Mouse (Mus musculus): ENCODE data around the gene Klk8. TPM values are rescaled to one million over a fixed set of nuclear protein-coding genes. Genes with fewer than 3 reads are reported as not detected.

Gene Klk8
- polyA plus RNA-seq, 1 experiment from 2014 or later: 6.8 TPM

DNA sequence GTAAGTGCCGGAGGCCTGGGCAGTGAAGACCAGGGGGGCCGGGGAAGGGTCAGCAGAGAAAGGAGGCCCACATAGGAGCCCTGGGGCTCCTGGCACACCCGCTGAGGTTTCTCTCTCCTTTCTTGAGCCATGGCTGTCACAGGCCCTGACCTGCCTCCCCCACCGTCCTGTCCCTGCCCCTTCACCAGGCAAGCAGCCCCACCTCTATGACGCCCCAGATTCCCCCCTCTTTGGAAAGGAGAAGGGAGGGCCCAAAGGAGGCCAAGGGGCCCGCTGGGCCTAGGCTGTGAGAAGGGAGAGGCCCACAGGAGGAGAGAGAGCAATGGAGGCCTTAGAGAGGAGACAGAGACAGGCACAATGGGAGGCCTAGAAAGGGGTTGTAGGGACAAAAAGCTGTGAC, 22.6 kb upstream of the Klk8 start:
- Histone ChIP-seq H3K27me3 (replicated peaks; ENCODE audit: control insufficient read depth, insufficient read depth, low read length) (no peaks in the 10 kb centered on the region), H3K4me1 (replicated peaks; ENCODE audit: control insufficient read depth, insufficient read depth, low read length) (no peaks in the 10 kb centered on the region), H3K4me2 (ENCODE audit: low read length) (no peak overlapping the region), H3K9ac (replicated peaks; ENCODE audit: low read depth, low read length) (no peak overlapping the region), H3K9me3 (ENCODE audit: control insufficient read depth, low read length) (no peaks in the 10 kb centered on the region), H3K36me3 (ENCODE audit: control insufficient read depth, insufficient read depth) (no peaks in the 10 kb centered on the region), H3K4me3 (replicated peaks; ENCODE audit: low read length) (no peak overlapping the region), H3K27ac (ENCODE audit: low read length) (no peak overlapping the region)
- 30% methylated on average over 5 of the region's 6 CpGs for WGBS
- ATAC-seq: no peak

GRCm38 (mm10) chr7:43775311-43776057, 21.9 kb upstream of the Klk8 start:
- no peak for ATAC-seq
- H3K9me3 ChIP-seq (ENCODE audit: control insufficient read depth, low read length): no peaks in the 10 kb centered on the region
- H3K4me2 ChIP-seq (ENCODE audit: low read length): no peak overlapping the region
- no peaks in the 10 kb centered on the region for H3K27me3 ChIP-seq (replicated peaks; ENCODE audit: control insufficient read depth, insufficient read depth, low read length)
- no peak overlapping the region for H3K27ac ChIP-seq (ENCODE audit: low read length)
- no peak overlapping the region for H3K4me3 ChIP-seq (replicated peaks; ENCODE audit: low read length)
- no peak overlapping the region for H3K9ac ChIP-seq (replicated peaks; ENCODE audit: low read depth, low read length)
- 43% methylated on average over 7 of the region's 7 CpGs for WGBS
- H3K36me3 ChIP-seq (ENCODE audit: control insufficient read depth, insufficient read depth): no peaks in the 10 kb centered on the region
- H3K4me1 ChIP-seq (replicated peaks; ENCODE audit: control insufficient read depth, insufficient read depth, low read length): no peaks in the 10 kb centered on the region

GRCm38 (mm10) chr7:43776506-43776905, 20.9 kb upstream of the Klk8 start:
- H3K4me3 ChIP-seq (replicated peaks; ENCODE audit: low read length): no peak overlapping the region
- no peaks in the 10 kb centered on the region for H3K27me3 ChIP-seq (replicated peaks; ENCODE audit: control insufficient read depth, insufficient read depth, low read length)
- H3K4me2 ChIP-seq (ENCODE audit: low read length): no peak overlapping the region
- no peaks in the 10 kb centered on the region for H3K9me3 ChIP-seq (ENCODE audit: control insufficient read depth, low read length)
- H3K27ac ChIP-seq (ENCODE audit: low read length): no peak overlapping the region
- 83% methylated on average over 5 of the region's 5 CpGs for WGBS
- no peaks in the 10 kb centered on the region for H3K36me3 ChIP-seq (ENCODE audit: control insufficient read depth, insufficient read depth)
- ATAC-seq: no peak
- no peak overlapping the region for H3K9ac ChIP-seq (replicated peaks; ENCODE audit: low read depth, low read length)
- H3K4me1 ChIP-seq (replicated peaks; ENCODE audit: control insufficient read depth, insufficient read depth, low read length): no peaks in the 10 kb centered on the region

DNA sequence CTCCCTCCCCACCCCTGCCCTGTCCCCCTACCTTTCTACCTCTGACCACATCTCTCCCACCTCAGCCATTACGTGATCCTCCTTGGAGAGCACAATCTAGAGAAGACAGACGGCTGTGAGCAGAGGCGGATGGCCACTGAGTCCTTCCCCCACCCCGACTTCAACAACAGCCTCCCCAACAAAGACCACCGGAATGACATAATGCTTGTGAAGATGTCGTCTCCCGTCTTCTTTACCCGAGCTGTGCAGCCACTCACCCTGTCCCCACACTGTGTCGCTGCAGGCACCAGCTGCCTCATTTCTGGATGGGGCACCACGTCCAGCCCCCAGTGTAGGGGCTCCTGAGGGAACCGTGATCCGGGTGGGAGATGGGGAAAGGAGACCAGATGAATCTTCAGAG, 20.0 kb upstream of the Klk8 start:
- WGBS: 87% methylated on average over 12 of the region's 12 CpGs
- no peak for ATAC-seq
- Histone ChIP-seq H3K27me3 (replicated peaks; ENCODE audit: control insufficient read depth, insufficient read depth, low read length) (no peaks in the 10 kb centered on the region), H3K9me3 (ENCODE audit: control insufficient read depth, low read length) (no peaks in the 10 kb centered on the region), H3K4me1 (replicated peaks; ENCODE audit: control insufficient read depth, insufficient read depth, low read length) (peaks cover 2% of the 10 kb centered on the region; the same call in 1 of the 2 replicates), H3K27ac (ENCODE audit: low read length) (no peak overlapping the region), H3K9ac (replicated peaks; ENCODE audit: low read depth, low read length) (no peak overlapping the region), H3K36me3 (ENCODE audit: control insufficient read depth, insufficient read depth) (no peaks in the 10 kb centered on the region), H3K4me2 (ENCODE audit: low read length) (no peak overlapping the region), H3K4me3 (replicated peaks; ENCODE audit: low read length) (no peak overlapping the region)

DNA sequence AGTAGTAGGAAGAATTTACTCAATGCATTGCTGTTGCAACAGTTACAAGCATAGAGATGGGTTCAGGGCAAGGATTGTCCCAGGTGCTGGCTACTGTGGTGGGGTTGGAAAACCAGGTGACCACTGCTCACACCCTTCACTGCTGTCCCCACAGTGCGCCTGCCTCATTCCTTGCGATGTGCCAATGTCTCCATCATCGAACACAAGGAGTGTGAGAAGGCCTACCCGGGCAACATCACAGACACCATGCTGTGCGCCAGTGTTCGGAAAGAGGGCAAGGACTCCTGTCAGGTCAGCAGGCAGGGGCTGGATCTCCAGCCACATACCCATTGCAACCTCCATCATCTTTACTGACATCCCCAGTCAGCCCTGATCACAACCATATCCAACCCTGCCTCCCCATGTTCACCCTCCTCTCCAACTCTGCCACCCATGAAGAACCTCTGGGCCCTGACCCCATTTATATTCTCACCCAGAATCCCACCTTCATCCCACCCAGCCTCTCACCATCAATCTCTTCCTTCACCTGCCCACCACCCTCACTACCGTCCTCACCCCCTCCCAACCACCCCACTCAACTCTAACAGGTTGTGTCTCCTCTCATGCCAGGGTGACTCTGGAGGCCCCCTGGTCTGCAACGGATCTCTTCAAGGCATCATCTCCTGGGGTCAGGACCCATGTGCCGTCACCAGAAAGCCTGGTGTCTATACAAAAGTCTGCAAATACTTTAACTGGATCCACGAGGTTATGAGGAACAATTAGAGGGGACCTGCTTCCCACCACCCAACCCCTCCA, 19.0 kb upstream of the Klk8 start:
- H3K36me3 ChIP-seq (ENCODE audit: control insufficient read depth, insufficient read depth): no peaks in the 10 kb centered on the region
- H3K9me3 ChIP-seq (ENCODE audit: control insufficient read depth, low read length): no peaks in the 10 kb centered on the region
- H3K4me1 ChIP-seq (replicated peaks; ENCODE audit: control insufficient read depth, insufficient read depth, low read length): peaks cover 5% of the 10 kb centered on the region; the same call in 1 of the 2 replicates
- WGBS: 92% methylated on average over 10 of the region's 10 CpGs
- H3K9ac ChIP-seq (replicated peaks; ENCODE audit: low read depth, low read length): no peak overlapping the region
- H3K4me3 ChIP-seq (replicated peaks; ENCODE audit: low read length): no peak overlapping the region
- H3K27me3 ChIP-seq (replicated peaks; ENCODE audit: control insufficient read depth, insufficient read depth, low read length): no peaks in the 10 kb centered on the region
- no peak overlapping the region for H3K4me2 ChIP-seq (ENCODE audit: low read length)
- no peak overlapping the region for H3K27ac ChIP-seq (ENCODE audit: low read length)
- no peak for ATAC-seq

GRCm38 (mm10) chr7:43780241-43780640, 17.1 kb upstream of the Klk8 start:
- no peak overlapping the region for H3K9ac ChIP-seq (replicated peaks; ENCODE audit: low read depth, low read length)
- ATAC-seq: no peak
- WGBS: 72% methylated on average over 6 of the region's 6 CpGs

DNA sequence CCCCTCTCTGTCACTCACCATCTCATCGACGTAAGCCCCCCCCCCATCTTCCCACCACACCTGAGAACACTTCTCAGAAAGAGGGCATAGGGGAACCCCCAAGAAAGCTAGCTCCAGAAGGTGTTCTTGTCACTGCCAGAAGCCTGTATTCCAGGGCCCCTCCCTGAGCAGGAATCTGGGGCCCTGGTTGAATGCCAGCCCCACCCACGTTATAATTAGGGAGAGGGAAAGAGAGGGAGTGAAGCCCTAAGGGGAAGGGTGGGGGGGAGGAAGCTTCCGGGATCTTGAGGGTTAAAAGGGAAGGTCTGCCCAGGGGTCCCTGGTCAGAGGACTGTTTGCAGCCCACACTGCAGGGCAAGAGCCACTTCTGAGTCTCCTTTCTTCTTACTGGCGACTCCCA, 16.6 kb upstream of the Klk8 start, which contains the start of gene Klk10:
Gene Klk10 (plus strand): TSS at position 290 of the 400 bp plus-strand sequence.
- no peak within 1 kb of the TSS for H3K4me2 ChIP-seq (ENCODE audit: low read length)
- 49% methylated on average over 5 of the region's 5 CpGs for WGBS
- H3K27me3 ChIP-seq (replicated peaks; ENCODE audit: control insufficient read depth, insufficient read depth, low read length): no peaks in the 10 kb centered on the region
- no peaks in the 10 kb centered on the region for H3K36me3 ChIP-seq (ENCODE audit: control insufficient read depth, insufficient read depth)
- H3K9me3 ChIP-seq (ENCODE audit: control insufficient read depth, low read length): no peaks in the 10 kb centered on the region
- H3K9ac ChIP-seq (replicated peaks; ENCODE audit: low read depth, low read length): no peak within 1 kb of the TSS
- H3K4me1 ChIP-seq (replicated peaks; ENCODE audit: control insufficient read depth, insufficient read depth, low read length): peaks cover 5% of the 10 kb centered on the region; the same call in 1 of the 2 replicates
- H3K27ac ChIP-seq (ENCODE audit: low read length): no peak within 1 kb of the TSS
- ATAC-seq: no peak
- no peak within 1 kb of the TSS for H3K4me3 ChIP-seq (replicated peaks; ENCODE audit: low read length)

More at GRCm38 (mm10) chr7:43780241-43780640, 17.1 kb upstream of the Klk8 start:
- Histone ChIP-seq H3K4me3 (replicated peaks; ENCODE audit: low read length) (no peak overlapping the region), H3K27ac (ENCODE audit: low read length) (no peak overlapping the region), H3K36me3 (ENCODE audit: control insufficient read depth, insufficient read depth) (no peaks in the 10 kb centered on the region), H3K4me2 (ENCODE audit: low read length) (no peak overlapping the region), H3K9me3 (ENCODE audit: control insufficient read depth, low read length) (no peaks in the 10 kb centered on the region), H3K27me3 (replicated peaks; ENCODE audit: control insufficient read depth, insufficient read depth, low read length) (no peaks in the 10 kb centered on the region), H3K4me1 (replicated peaks; ENCODE audit: control insufficient read depth, insufficient read depth, low read length) (peaks cover 5% of the 10 kb centered on the region; the same call in 1 of the 2 replicates)

DNA sequence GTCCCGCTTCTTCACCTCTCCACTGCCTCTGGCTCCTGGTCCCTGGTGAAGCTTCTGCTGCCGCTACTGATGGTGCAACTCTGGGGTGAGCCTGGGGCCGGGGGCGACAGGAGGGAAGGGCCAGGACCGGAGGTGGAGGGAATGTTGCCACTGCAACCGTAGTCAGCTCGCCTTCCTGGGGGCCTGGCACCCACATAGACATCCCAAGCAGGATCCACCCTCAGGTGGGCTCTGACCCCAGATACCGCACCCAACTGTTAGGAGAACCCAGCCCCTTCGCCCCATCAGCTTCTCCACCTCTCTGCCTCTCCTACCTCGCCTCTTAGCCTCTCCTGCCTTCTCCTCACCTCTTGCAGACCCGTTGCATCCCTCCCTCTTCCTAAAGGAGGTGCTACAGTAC, 15.8 kb upstream of the Klk8 start:
- no peak overlapping the region for H3K27ac ChIP-seq (ENCODE audit: low read length)
- H3K36me3 ChIP-seq (ENCODE audit: control insufficient read depth, insufficient read depth): no peaks in the 10 kb centered on the region
- WGBS: 87% methylated on average over 11 of the region's 11 CpGs
- no peaks in the 10 kb centered on the region for H3K27me3 ChIP-seq (replicated peaks; ENCODE audit: control insufficient read depth, insufficient read depth, low read length)
- H3K9ac ChIP-seq (replicated peaks; ENCODE audit: low read depth, low read length): no peak overlapping the region
- H3K4me2 ChIP-seq (ENCODE audit: low read length): no peak overlapping the region
- H3K4me1 ChIP-seq (replicated peaks; ENCODE audit: control insufficient read depth, insufficient read depth, low read length): peaks cover 5% of the 10 kb centered on the region; the same call in 1 of the 2 replicates
- H3K4me3 ChIP-seq (replicated peaks; ENCODE audit: low read length): no peak overlapping the region
- no peaks in the 10 kb centered on the region for H3K9me3 ChIP-seq (ENCODE audit: control insufficient read depth, low read length)
- ATAC-seq: no peak
